ENCODE assay signal across 8 mouse cellular contexts in genomic region chr1:173456139-173456754, GRCm38 (mm10). TPM values are rescaled to one million over a fixed set of nuclear protein-coding genes. Genes with fewer than 3 reads are reported as not detected.
A peak's percentile ranks its signal among the peaks of the same experiment; 100 is the strongest.
DNase-seq lines count a peak whose midpoint lies in the region; ATAC-seq and TF ChIP-seq lines count a peak whose summit lies in the region.

No protein-coding gene starts in this region.

- DNase-seq in layer of hippocampus, adult 11-12 months (ENCODE audit: low spot score) = peak; percentile 58
- DNase-seq in layer of hippocampus, postnatal 36 days = no peak
- DNase-seq in CH12.LX (ENCODE audit: extremely low read depth) = peak; percentile 70
- peak; percentile 20 for DNase-seq in brain, embryonic 18.5 days (ENCODE audit: low read depth, low spot score)
- peak; percentile 13 to 45 for DNase-seq in heart, postnatal 14 days
- no peak for DNase-seq in liver, embryonic 11.5 days (ENCODE audit: low spot score)
- peak; percentile 28 for DNase-seq in skeletal muscle tissue, adult 2 months (ENCODE audit: low read depth, low spot score)
- no peak for DNase-seq in urinary bladder, adult 2 months (ENCODE audit: low spot score)

- TF ChIP-seq RAD21 in CH12.LX (IDR thresholded peaks at IDR 0.05; ENCODE audit: low read depth, low read length) = peak; percentile 98

- no peaks in the 10 kb centered on the region; the same call in 1 of the 2 replicates for H3K79me2 ChIP-seq in CH12.LX (replicated peaks; ENCODE audit: control insufficient read depth, extremely low read depth, insufficient read depth, poor library complexity, severe bottlenecking)

- ATAC-seq in liver, embryonic 11.5 days (replicated peaks; ENCODE audit: low FRiP score) = peak; percentile 62

- no peak overlapping the region for H3K9ac ChIP-seq in CH12.LX (ENCODE audit: insufficient read depth, low read depth)
- no peak overlapping the region for H3K9ac ChIP-seq in liver, embryonic 11.5 days (ENCODE audit: low read depth, low read length)

- intact Hi-C loops in heart, postnatal 14 days (cut with DNase I) = loop anchor here (1.0 to 10.0 kb wide), 3 partner anchors 647 to 1011 kb away; no protein-coding TSS in a partner anchor

- no peak overlapping the region for H3K4me2 ChIP-seq in CH12.LX (ENCODE audit: insufficient read depth, low read depth, poor library complexity, severe bottlenecking)
- no peak overlapping the region for H3K4me2 ChIP-seq in liver, embryonic 11.5 days

- no peak overlapping the region for H3K4me3 ChIP-seq in CH12.LX (replicated peaks in 1 of 3; ENCODE audit: low read depth in 2 of 3, low read length in 2 of 3, poor library complexity in 1 of 3)
- no peak overlapping the region for H3K4me3 ChIP-seq in liver, embryonic 11.5 days (ENCODE audit: low read depth, low read length)

- H3K27me3 ChIP-seq in CH12.LX (replicated peaks) = no peaks in the 10 kb centered on the region
- no peaks in the 10 kb centered on the region for H3K27me3 ChIP-seq in liver, embryonic 11.5 days (replicated peaks; ENCODE audit: control insufficient read depth, insufficient read depth, low read length)

- no peaks in the 10 kb centered on the region for H3K9me3 ChIP-seq in CH12.LX (replicated peaks; ENCODE audit: low read length)
- H3K9me3 ChIP-seq in liver, embryonic 11.5 days (ENCODE audit: control insufficient read depth, low read length) = no peaks in the 10 kb centered on the region

- peaks cover 5 to 17% of the 10 kb centered on the region in 2 experiments for H3K4me1 ChIP-seq in CH12.LX (ENCODE audit: control insufficient read depth in 1 of 2, insufficient read depth in 2 of 2)
- no peaks in the 10 kb centered on the region for H3K4me1 ChIP-seq in liver, embryonic 11.5 days (replicated peaks; ENCODE audit: control insufficient read depth, insufficient read depth, low read length)

- no peak overlapping the region for H3K27ac ChIP-seq in CH12.LX (ENCODE audit: insufficient read depth, low read depth)
- no peak overlapping the region for H3K27ac ChIP-seq in liver, embryonic 11.5 days (ENCODE audit: low read depth, low read length)

- in situ Hi-C loops in CH12.LX (cut with MboI; ENCODE audit: low pct_ligation_motif_present, low pct_unique_long_range_greater_than_20kb, low sequenced_read_pairs) = loop anchor here (25.0 kb wide), 2 partner anchors 406 to 631 kb away; partner anchors contain the start of genes Olfr427 and Olfr429

- peaks cover 53 to 88% of the 10 kb centered on the region in 2 experiments for H3K36me3 ChIP-seq in CH12.LX (replicated peaks in 1 of 2; ENCODE audit: control insufficient read depth in 1 of 2, insufficient read depth in 1 of 2, low read length in 1 of 2)
- H3K36me3 ChIP-seq in liver, embryonic 11.5 days (ENCODE audit: control insufficient read depth, insufficient read depth, low read length) = no peaks in the 10 kb centered on the region

- WGBS in liver, embryonic 11.5 days = 54% methylated on average over 7 of the region's 7 CpGs

- 0 out of 2 replicates have a peak, but pooled peaks have one; percentile 15 for TF ChIP-seq EP300 in CH12.LX (IDR thresholded peaks at IDR 0.05; ENCODE audit: low read length)

- TF ChIP-seq POLR2A in CH12.LX (IDR thresholded peaks at IDR 0.05; ENCODE audit: low read depth, low read length) = no peak

- dilution Hi-C loops in CH12.LX (cut with MboI; ENCODE audit: extremely low pct_ligation_motif_present, extremely low pct_unique_long_range_greater_than_20kb, low sequenced_read_pairs) = no loop called here

- TF ChIP-seq CTCF in CH12.LX (conservative IDR thresholded peaks at IDR 0.05 in 1 of 2, IDR thresholded peaks at IDR 0.05 in 1 of 2; ENCODE audit: low read depth in 2 of 2, low read length in 2 of 2) = peak; percentile 70 to 87; a peak in 3 of 4 replicates

TF ChIP-seq in CH12.LX, 34 proteins besides CTCF, POLR2A, EP300 and RAD21:
- 0 out of 2 replicates have a peak, but pooled peaks have one; percentile 24 for TF ChIP-seq MAX (IDR thresholded peaks at IDR 0.05; ENCODE audit: low read length)
- no peak for TF ChIP-seq KAT2A (IDR thresholded peaks at IDR 0.05; ENCODE audit: insufficient replicate concordance, low read length)
- TF ChIP-seq ETS1 (conservative IDR thresholded peaks at IDR 0.05; ENCODE audit: low read depth, low read length) = no peak
- no peak for TF ChIP-seq TBP (conservative IDR thresholded peaks at IDR 0.05; ENCODE audit: low read depth, low read length)
- TF ChIP-seq POLR2AphosphoS2 (IDR thresholded peaks at IDR 0.05; ENCODE audit: low read depth, low read length) = no peak
- 0 out of 2 replicates have a peak, but pooled peaks have one; percentile 14 for TF ChIP-seq JUN (IDR thresholded peaks at IDR 0.05; ENCODE audit: insufficient read depth, low read depth, low read length)
- TF ChIP-seq ELF1 (IDR thresholded peaks at IDR 0.05; ENCODE audit: low read depth, low read length) = no peak
- 0 out of 2 replicates have a peak, but pooled peaks have one; percentile 20 for TF ChIP-seq MEF2A (IDR thresholded peaks at IDR 0.05; ENCODE audit: borderline replicate concordance, low read depth, low read length)
- TF ChIP-seq UBTF (IDR thresholded peaks at IDR 0.05; ENCODE audit: low read depth, low read length) = no peak
- no peak for TF ChIP-seq IRF4 (IDR thresholded peaks at IDR 0.05; ENCODE audit: low read depth, low read length)
- no peak for TF ChIP-seq ZMIZ1 (IDR thresholded peaks at IDR 0.05; ENCODE audit: low read depth, low read length)
- TF ChIP-seq MAFK (IDR thresholded peaks at IDR 0.05; ENCODE audit: insufficient replicate concordance, low read length) = no peak; the same call in 1 of the 2 replicates
- TF ChIP-seq SMC3 (IDR thresholded peaks at IDR 0.05; ENCODE audit: low read depth, low read length) = peak; percentile 84
- no peak for TF ChIP-seq MXI1 (IDR thresholded peaks at IDR 0.05; ENCODE audit: low read depth, low read length)
- TF ChIP-seq JUND (conservative IDR thresholded peaks at IDR 0.05; ENCODE audit: low read depth, low read length) = no peak
- no peak for TF ChIP-seq HCFC1 (IDR thresholded peaks at IDR 0.05; ENCODE audit: low read depth, low read length)
- TF ChIP-seq PAX5 (IDR thresholded peaks at IDR 0.05; ENCODE audit: low read length) = no peak
- no peak for TF ChIP-seq NRF1 (IDR thresholded peaks at IDR 0.05; ENCODE audit: low read depth, low read length)
- TF ChIP-seq CHD2 (IDR thresholded peaks at IDR 0.05; ENCODE audit: low read length) = no peak
- TF ChIP-seq MYC (IDR thresholded peaks at IDR 0.05; ENCODE audit: low read depth, low read length) = no peak
- TF ChIP-seq ZC3H11A (IDR thresholded peaks at IDR 0.05; ENCODE audit: low read depth, low read length) = peak; percentile 61
- TF ChIP-seq MAZ (IDR thresholded peaks at IDR 0.05; ENCODE audit: low read depth, low read length) = 0 out of 2 replicates have a peak, but pooled peaks have one; percentile 26
- no peak for TF ChIP-seq E2F4 (IDR thresholded peaks at IDR 0.05; ENCODE audit: insufficient replicate concordance, low read depth, low read length)
- TF ChIP-seq ZNF384 (IDR thresholded peaks at IDR 0.05; ENCODE audit: low read depth, low read length) = no peak
- 0 out of 2 replicates have a peak, but pooled peaks have one; percentile 37 for TF ChIP-seq TCF12 (IDR thresholded peaks at IDR 0.05; ENCODE audit: low read depth, low read length)
- no peak for TF ChIP-seq USF2 (conservative IDR thresholded peaks at IDR 0.05; ENCODE audit: low read depth, low read length)
- no peak for TF ChIP-seq BHLHE40 (IDR thresholded peaks at IDR 0.05; ENCODE audit: low read depth, low read length)
- TF ChIP-seq CHD1 (IDR thresholded peaks at IDR 0.05; ENCODE audit: low read depth, low read length) = no peak
- no peak for TF ChIP-seq RCOR1 (conservative IDR thresholded peaks at IDR 0.05; ENCODE audit: low read depth, low read length)
- TF ChIP-seq NELFE (IDR thresholded peaks at IDR 0.05; ENCODE audit: low read depth, low read length) = peak; percentile 46; the same call in 1 of the 2 replicates
- peak; percentile 62; the same call in 1 of the 2 replicates for TF ChIP-seq SIN3A (IDR thresholded peaks at IDR 0.05; ENCODE audit: low read length)
- TF ChIP-seq ZKSCAN1 (IDR thresholded peaks at IDR 0.05; ENCODE audit: borderline replicate concordance, low read depth, low read length) = no peak
- no peak for TF ChIP-seq GABPA (IDR thresholded peaks at IDR 0.05; ENCODE audit: insufficient replicate concordance, low read depth, low read length)
- no peak for TF ChIP-seq USF1 (IDR thresholded peaks at IDR 0.05; ENCODE audit: low read depth, low read length)

RNA-seq across cellular contexts. Expression of gene Ifi206, which starts 34.6 kb away (rescaled TPM):
- not detected for total RNA-seq in layer of hippocampus, postnatal 36 days (2021)
- total RNA-seq in CH12.LX (2012; rRNA removed) (not detected in 2 replicates), CH12.LX (2014; rRNA removed) (0.65 TPM in 1 of 2 replicates, not detected in the other)
- polyA plus RNA-seq in CH12.LX (2012; ENCODE audit: insufficient read length, low read depth) = 0.33 and 0.56 TPM in 2 replicates
- under 1 TPM; 0.17 to 0.37 TPM for total RNA-seq in heart, postnatal 14 days (2021)
- polyA plus RNA-seq in liver, embryonic 11.5 days (2014; fragmentation: Nextera tagmentation; extraction: Ambion mirVana) = 0.18 TPM in 1 of 2 replicates, not detected in the other
- 0.65 and 1.1 TPM in 2 replicates for polyA plus RNA-seq in urinary bladder, adult 2 months (2012; rRNA removed)

Comparison
In these comparisons a context has a peak if more than half of its experiments do, and no peak if none do; other contexts are left out.
1. DNase-seq: peak in layer of hippocampus, adult 11-12 months (single experiment), CH12.LX (single experiment), brain, embryonic 18.5 days (single experiment), heart, postnatal 14 days (2 of 2) and skeletal muscle tissue, adult 2 months (single experiment); none in layer of hippocampus, postnatal 36 days (0 of 2), liver, embryonic 11.5 days (single experiment) and urinary bladder, adult 2 months (single experiment).